Mouse (Mus musculus) ES-E14 (cell line): ENCODE measurements around the gene Ms4a5.

ENCODE experiments used
- CHD2 ChIP-seq: IDR thresholded peaks from 2 replicates; pipeline ENCODE4 v1.6.1; 2014; ENCODE audit warnings: mild to moderate bottlenecking, low read depth, low read length, inconsistent platforms
- HCFC1 ChIP-seq: IDR thresholded peaks from 2 replicates; pipeline ENCODE4 v1.6.1; 2012; ENCODE audit warnings: low read length, inconsistent platforms, borderline replicate concordance; ENCODE audit not compliant: insufficient read depth
- MAFK ChIP-seq: IDR thresholded peaks from 2 replicates; pipeline ENCODE4 v1.6.1; 2014; ENCODE audit warnings: mild to moderate bottlenecking, low read depth, low read length, inconsistent platforms; ENCODE audit not compliant: insufficient read depth
- ZNF384 ChIP-seq: IDR thresholded peaks from 2 replicates; pipeline ENCODE4 v1.6.1; 2012; ENCODE audit warnings: low read depth, low read length, inconsistent platforms

DNA sequence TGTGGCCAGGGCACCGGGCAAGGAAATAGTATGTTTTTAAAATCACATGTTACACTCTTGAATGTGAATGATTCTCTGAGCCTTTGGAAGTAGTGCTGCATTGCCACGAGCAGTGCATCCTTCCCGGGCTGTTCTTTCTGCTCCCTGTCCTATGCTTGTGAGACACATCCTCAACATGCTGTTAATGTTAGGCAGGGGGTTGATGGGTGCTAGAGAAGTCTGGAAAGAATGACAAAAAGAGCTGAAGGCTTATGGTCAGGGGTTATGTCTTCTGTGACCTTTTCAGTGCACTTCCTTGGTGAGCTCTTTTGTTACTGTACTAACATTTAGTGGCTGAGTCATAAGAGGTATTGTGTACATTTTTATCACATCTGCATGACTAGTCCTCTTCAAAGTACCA, 3.5 kb downstream of the Ms4a5 start:
- TF ChIP-seq MAFK (no peak), HCFC1 (no peak), CHD2 (no peak), ZNF384 (no peak)
